Mouse (Mus musculus) heart, postnatal 10 days (tissue): ENCODE results near the gene Itm2b. TPM values are rescaled to one million over a fixed set of nuclear protein-coding genes. Genes with fewer than 3 reads are reported as not detected.
A peak's percentile ranks its signal among the peaks of the same experiment; 100 is the strongest.

Experiments
- DNase-seq, 2 experiments: peaks; one replicate each; pipeline ENCODE4 v3.0.0; 2021
- intact Hi-C: fragments of 180-260 bp; cut with DNase I; formaldehyde crosslinking; loops from one replicate; pipeline ENCODE4 v1.15.1; 2025
- total RNA-seq, 2 experiments: library from RNA; stranded (reverse); gene quantifications; 2 replicates each; pipeline ENCODE4 v1.2.3; 2021

Itm2b gene
- total RNA-seq, 2 experiments from 2014 or later, result 625 to 643 TPM

GRCm38 (mm10) chr14:73370695-73371372 is 14.3 kb downstream of the Itm2b start:
- no peak for DNase-seq
- intact Hi-C loops, result no loop called here

- intact Hi-C loops, result no loop called here
- DNase-seq, result no peak
Observed at GRCm38 (mm10) chr14:73370078-73370670, 14.9 kb downstream of the Itm2b start.

GRCm38 (mm10) chr14:73369634-73370033 is 15.5 kb downstream of the Itm2b start:
- intact Hi-C loops, result no loop called here

GRCm38 (mm10) chr14:73368966-73369365 is 16.1 kb downstream of the Itm2b start:
- no peak for DNase-seq
- intact Hi-C loops, result no loop called here

More at GRCm38 (mm10) chr14:73369634-73370033, 15.5 kb downstream of the Itm2b start:
- no peak for DNase-seq

GRCm38 (mm10) chr14:73368221-73368620 is 16.9 kb downstream of the Itm2b start:
- intact Hi-C loops, result no loop called here
- DNase-seq, result no peak

- no peak for DNase-seq
- intact Hi-C loops, result no loop called here
Observed at GRCm38 (mm10) chr14:73366278-73366677, 18.8 kb downstream of the Itm2b start.

GRCm38 (mm10) chr14:73363782-73364181 is 21.3 kb downstream of the Itm2b start:
- DNase-seq, result no peak
- intact Hi-C loops, result no loop called here

GRCm38 (mm10) chr14:73354700-73355099 is 30.4 kb downstream of the Itm2b start:
- DNase-seq, result no peak

GRCm38 (mm10) chr14:73351118-73351517 is 34.0 kb downstream of the Itm2b start:
- intact Hi-C loops, result no loop called here
- DNase-seq, result no peak

More at GRCm38 (mm10) chr14:73354700-73355099, 30.4 kb downstream of the Itm2b start:
- intact Hi-C loops, result no loop called here

- DNase-seq, result no peak
- intact Hi-C loops, result no loop called here
Observed at GRCm38 (mm10) chr14:73350029-73350428, 35.1 kb downstream of the Itm2b start.

GRCm38 (mm10) chr14:73349061-73349670 is 35.9 kb downstream of the Itm2b start:
- intact Hi-C loops, result no loop called here
- no peak for DNase-seq

- peak in 1 of 2 experiments; percentile 39 for DNase-seq
- intact Hi-C loops, result no loop called here
Observed at GRCm38 (mm10) chr14:73347302-73347701, 37.8 kb downstream of the Itm2b start.

- DNase-seq, result no peak
- intact Hi-C loops, result no loop called here
Observed at GRCm38 (mm10) chr14:73345614-73346013, 39.5 kb downstream of the Itm2b start.

GRCm38 (mm10) chr14:73340051-73340755 is 44.9 kb downstream of the Itm2b start:
- no peak for DNase-seq
- intact Hi-C loops, result no loop called here

- intact Hi-C loops, result no loop called here
- no peak for DNase-seq
Observed at GRCm38 (mm10) chr14:73339615-73340014, 45.5 kb downstream of the Itm2b start.

GRCm38 (mm10) chr14:73336316-73337080 is 48.6 kb downstream of the Itm2b start:
- no peak for DNase-seq
- intact Hi-C loops, result no loop called here

GRCm38 (mm10) chr14:73334926-73335805 is 49.9 kb downstream of the Itm2b start:
- no peak for DNase-seq
- intact Hi-C loops, result no loop called here

GRCm38 (mm10) chr14:73333880-73334279 is 51.2 kb downstream of the Itm2b start:
- intact Hi-C loops, result no loop called here
- no peak for DNase-seq

GRCm38 (mm10) chr14:73331386-73331785 is 53.7 kb downstream of the Itm2b start:
- intact Hi-C loops, result no loop called here
- no peak for DNase-seq

GRCm38 (mm10) chr14:73329871-73330270 is 55.2 kb downstream of the Itm2b start:
- no peak for DNase-seq
- intact Hi-C loops, result no loop called here
